Mouse (Mus musculus) kidney, embryonic 15.5 days (tissue): ENCODE measurements around the gene Rad51c. TPM values are rescaled to one million over a fixed set of nuclear protein-coding genes. Genes with fewer than 3 reads are reported as not detected.

Experiments
- ATAC-seq: fragments of 200-750 bp; cut with Nextera tagmentation; replicated peaks from 2 replicates; pipeline ENCODE4 v1.8.0; 2017; ENCODE audit warnings: moderate TSS enrichment; ENCODE audit not compliant: low FRiP score
- H3K27ac ChIP-seq: fragments of 300-500 bp; sonication (generic); 2 replicates; pipeline ENCODE4 v1.5.1; 2015; ENCODE audit warnings: mild to moderate bottlenecking, inconsistent platforms
- H3K27me3 ChIP-seq: fragments of 300-500 bp; sonication (generic); 2 replicates; pipeline ENCODE4 v1.6.1; 2015; ENCODE audit warnings: inconsistent platforms
- H3K36me3 ChIP-seq: fragments of 300-500 bp; sonication (generic); 2 replicates; pipeline ENCODE4 v1.6.1; 2015; ENCODE audit warnings: inconsistent platforms
- H3K4me1 ChIP-seq: fragments of 300-500 bp; sonication (generic); 2 replicates; pipeline ENCODE4 v1.6.1; 2015; ENCODE audit warnings: inconsistent platforms
- H3K4me2 ChIP-seq: fragments of 300-500 bp; sonication (generic); 2 replicates; pipeline ENCODE4 v1.6.1; 2015; ENCODE audit warnings: moderate library complexity, mild to moderate bottlenecking, inconsistent platforms
- H3K4me3 ChIP-seq: fragments of 300-500 bp; sonication (generic); replicated peaks from 2 replicates; pipeline ENCODE4 v1.5.1; 2015; ENCODE audit warnings: mild to moderate bottlenecking, inconsistent platforms
- H3K9ac ChIP-seq: fragments of 300-500 bp; sonication (generic); 2 replicates; pipeline ENCODE4 v1.6.1; 2015; ENCODE audit warnings: mild to moderate bottlenecking, inconsistent platforms
- H3K9me3 ChIP-seq: fragments of 300-500 bp; sonication (generic); replicated peaks from 2 replicates; pipeline ENCODE4 v1.6.1; 2016; ENCODE audit warnings: inconsistent platforms
- WGBS: fragments of 180-500 bp; shearing (Covaris S2); methylation state at CpG from one replicate; pipeline ENCODE4 v1.1.7; 2015; ENCODE audit warnings: mixed read lengths; 5-methylcytosine and 5-hydroxymethylcytosine counted together
- polyA plus RNA-seq: library from polyadenylated mRNA; unstranded; fragments of >200 nt; fragmentation: Nextera tagmentation; extraction: Ambion mirVana; gene quantifications from 2 replicates; pipeline ENCODE4 v1.2.1, GENCODE M21; 2015

The Rad51c gene
- polyA plus RNA-seq, 1 experiment from 2014 or later, result 8.3 TPM

DNA sequence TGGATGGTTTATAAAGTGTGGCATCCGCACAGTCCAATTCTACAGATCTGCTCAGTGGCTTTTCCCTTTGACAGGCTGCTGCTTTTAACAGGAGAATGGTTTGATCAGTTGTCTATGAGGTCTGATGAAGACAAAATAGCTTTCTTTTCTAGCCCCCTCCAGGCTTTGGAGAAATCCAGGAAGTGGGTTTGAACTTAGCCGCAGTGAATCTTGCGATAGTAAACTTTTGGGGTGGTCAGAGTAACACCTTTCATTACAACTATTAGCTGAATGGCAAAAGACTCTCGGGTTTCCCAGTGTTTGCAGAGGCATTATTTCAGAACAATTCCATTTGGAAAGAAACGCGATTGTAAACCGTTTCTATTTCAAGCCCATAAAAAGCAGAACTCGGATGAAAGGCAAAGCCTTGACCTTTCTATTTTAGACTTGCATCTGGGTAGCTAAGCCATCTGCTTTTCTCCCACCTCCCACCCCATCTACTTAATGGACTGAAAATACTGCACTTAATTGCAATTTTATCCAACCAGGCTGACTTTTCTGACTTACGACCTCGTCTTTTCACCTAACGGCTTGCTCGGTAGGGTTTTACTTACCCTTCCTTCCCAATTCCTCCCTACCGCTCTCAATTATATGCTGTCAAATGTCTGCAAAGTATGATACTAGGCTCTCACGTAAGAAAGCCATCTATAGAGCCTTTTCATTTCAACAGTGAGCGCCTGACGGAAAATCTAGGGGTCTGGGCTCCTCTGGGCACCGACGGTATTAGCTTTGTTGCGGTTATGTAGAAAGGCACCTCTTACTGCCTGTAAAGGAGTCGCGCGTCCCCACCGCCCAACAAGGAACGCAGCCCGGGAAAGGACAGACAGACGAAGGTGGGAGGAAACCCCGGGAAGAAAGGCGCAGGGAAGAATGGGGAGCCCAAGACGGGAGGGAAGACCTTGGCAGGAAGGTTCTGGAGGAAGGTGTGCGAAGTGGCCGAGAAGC, 47.1 kb downstream of the Rad51c start:
- Histone ChIP-seq H3K36me3 (no peaks in the 10 kb centered on the region), H3K27me3 (peaks cover 45% of the 10 kb centered on the region), H3K27ac (peak overlapping the region; percentile 23; the same call in 1 of the 2 replicates), H3K9ac (peak overlapping the region; percentile 43; the same call in 1 of the 2 replicates), H3K4me1 (peaks cover 19% of the 10 kb centered on the region), H3K4me2 (peak overlapping the region; percentile 87), H3K9me3 (no peaks in the 10 kb centered on the region), H3K4me3 (peak overlapping the region; percentile 67)
- WGBS, result 4% methylated on average over 31 of the region's 31 CpGs
- peak; percentile 31; the same call in 1 of the 2 replicates for ATAC-seq

DNA sequence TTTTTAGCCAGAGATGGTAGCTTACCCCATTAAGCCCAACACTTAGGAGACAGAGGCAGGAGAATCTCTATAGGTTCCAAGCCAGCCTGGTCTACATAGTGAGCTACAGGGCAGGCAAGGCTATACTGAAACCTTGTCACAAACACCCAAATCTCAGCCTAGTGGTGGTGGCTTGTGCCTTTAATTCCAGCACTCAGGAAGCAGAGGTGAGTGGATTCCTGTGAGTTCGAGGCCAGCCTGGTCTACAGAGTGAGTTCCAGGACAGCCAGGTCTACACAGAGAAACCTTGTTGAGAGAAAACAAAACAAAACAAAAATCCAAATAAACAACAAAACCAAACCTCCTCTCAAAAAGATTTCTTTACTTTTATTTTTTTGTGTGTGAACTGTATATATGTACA, 49.9 kb downstream of the Rad51c start:
- no peaks in the 10 kb centered on the region for H3K9me3 ChIP-seq
- no peak overlapping the region for H3K9ac ChIP-seq
- no peak overlapping the region for H3K4me2 ChIP-seq
- H3K4me3 ChIP-seq, result no peak overlapping the region
- peaks cover 19% of the 10 kb centered on the region for H3K4me1 ChIP-seq
- no peak overlapping the region for H3K27ac ChIP-seq
- H3K27me3 ChIP-seq, result peaks cover 29% of the 10 kb centered on the region
- 86% methylated on average over 1 of the region's 1 CpGs for WGBS
- no peak for ATAC-seq
- no peaks in the 10 kb centered on the region for H3K36me3 ChIP-seq

DNA sequence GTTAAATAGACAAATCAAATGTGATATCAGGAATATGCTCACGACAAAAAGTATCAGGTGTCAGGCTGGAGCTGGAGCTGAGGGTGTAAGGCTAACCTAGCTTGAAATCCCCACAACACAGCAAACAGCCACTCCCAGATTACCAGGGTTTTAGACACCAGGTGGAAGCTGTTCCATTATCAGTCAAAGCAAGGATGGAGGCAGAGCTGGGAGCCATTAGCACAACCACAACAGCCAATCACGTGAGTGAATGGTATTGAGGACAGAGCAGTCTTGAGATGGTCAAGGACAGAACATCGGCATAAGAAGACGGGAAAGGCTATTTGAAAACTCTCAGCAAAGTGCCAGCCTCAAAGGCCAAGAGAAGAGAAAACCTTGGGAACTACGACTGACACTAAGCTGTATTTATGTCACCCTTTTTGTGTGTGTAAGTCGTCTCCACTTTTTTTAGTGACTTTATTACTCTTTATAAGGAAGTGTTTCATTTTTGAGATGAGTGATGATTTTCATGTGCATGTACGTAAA, 51.0 kb downstream of the Rad51c start:
- Histone ChIP-seq H3K9ac (no peak overlapping the region), H3K36me3 (no peaks in the 10 kb centered on the region), H3K4me3 (no peak overlapping the region), H3K27me3 (peaks cover 17% of the 10 kb centered on the region), H3K4me2 (no peak overlapping the region), H3K27ac (no peak overlapping the region), H3K9me3 (no peaks in the 10 kb centered on the region), H3K4me1 (peaks cover 15% of the 10 kb centered on the region)
- 84% methylated on average over 7 of the region's 7 CpGs for WGBS
- no peak for ATAC-seq

Other genes with a start within 250 kb of the Rad51c start
- 2.9 and 3.0 TPM in 2 replicates for gene Ppm1e, start 45.9 kb downstream of the Rad51c start, polyA plus RNA-seq
- gene Tex14, start 111 bp upstream of the Rad51c start, polyA plus RNA-seq, result 0.60 and 0.65 TPM in 2 replicates
- gene Gm11492, start 161.7 kb upstream of the Rad51c start, polyA plus RNA-seq, result not detected in 2 replicates
- 54.7 and 60.8 TPM in 2 replicates for gene Sept4, start 163.9 kb upstream of the Rad51c start, polyA plus RNA-seq
- gene Mtmr4, start 187.2 kb upstream of the Rad51c start, polyA plus RNA-seq, result 38.5 and 39.4 TPM in 2 replicates
- gene Hsf5, start 212.2 kb upstream of the Rad51c start, polyA plus RNA-seq, result 0.26 TPM in 2 replicates